Mouse (Mus musculus): ENCODE data around the gene AI182371. TPM values are rescaled to one million over a fixed set of nuclear protein-coding genes. Genes with fewer than 3 reads are reported as not detected.

Gene AI182371
- total RNA-seq, 2 experiments from 2014 or later: 0.52 TPM; not detected in 1

GRCm38 (mm10) chr2:35072547-35072946 lies 28.8 kb downstream of the AI182371 start:
- DNase-seq: no peak
- intact Hi-C loops (cut with DNase I): no loop called here

- DNase-seq: no peak
- intact Hi-C loops (cut with DNase I): no loop called here
Measured at GRCm38 (mm10) chr2:35070275-35070674, 31.1 kb downstream of the AI182371 start.

GRCm38 (mm10) chr2:35069124-35069523 lies 32.2 kb downstream of the AI182371 start:
- DNase-seq: no peak
- intact Hi-C loops (cut with DNase I): no loop called here

- intact Hi-C loops (cut with DNase I): no loop called here
- DNase-seq: no peak
Measured at GRCm38 (mm10) chr2:35067117-35067516, 34.2 kb downstream of the AI182371 start.

GRCm38 (mm10) chr2:35066525-35067082 lies 34.7 kb downstream of the AI182371 start:
- DNase-seq: no peak
- intact Hi-C loops (cut with DNase I): no loop called here

- DNase-seq: no peak
- intact Hi-C loops (cut with DNase I): no loop called here
Measured at GRCm38 (mm10) chr2:35063333-35064030, 37.9 kb downstream of the AI182371 start.

GRCm38 (mm10) chr2:35061338-35061737 lies 40.0 kb downstream of the AI182371 start, which contains the start of gene Hc:
Gene Hc, minus strand, starts transcription at chr2:35061438.
- intact Hi-C loops (cut with DNase I): no loop called here
- no peak for DNase-seq

- no peak for DNase-seq
- intact Hi-C loops (cut with DNase I): no loop called here
Measured at GRCm38 (mm10) chr2:35060897-35061296, 40.4 kb downstream of the AI182371 start.

GRCm38 (mm10) chr2:35060256-35060655 lies 41.1 kb downstream of the AI182371 start:
- DNase-seq: no peak
- intact Hi-C loops (cut with DNase I): no loop called here

GRCm38 (mm10) chr2:35058325-35058724 lies 43.0 kb downstream of the AI182371 start:
- DNase-seq: no peak
- intact Hi-C loops (cut with DNase I): no loop called here

- intact Hi-C loops (cut with DNase I): no loop called here
Measured at GRCm38 (mm10) chr2:35057243-35057642, 44.1 kb downstream of the AI182371 start.

GRCm38 (mm10) chr2:35048851-35049250 lies 52.5 kb downstream of the AI182371 start:
- intact Hi-C loops (cut with DNase I): loop anchor here (10.0 kb wide), 2 partner anchors 216 to 316 kb away; partner anchors contain the start of gene 4930568D16Rik
- DNase-seq: peak; percentile 6 to 45

More at GRCm38 (mm10) chr2:35057243-35057642, 44.1 kb downstream of the AI182371 start:
- DNase-seq: no peak

- intact Hi-C loops (cut with DNase I): loop anchor here (1.0 to 10.0 kb wide), 3 partner anchors 63 to 320 kb away; partner anchors contain the start of gene 4930568D16Rik
- peak; percentile 25 to 53 for DNase-seq
Measured at GRCm38 (mm10) chr2:35044956-35045355, 56.4 kb downstream of the AI182371 start.

GRCm38 (mm10) chr2:35038580-35039375 lies 62.6 kb downstream of the AI182371 start:
- no peak for DNase-seq
- intact Hi-C loops (cut with DNase I): no loop called here

Other genes with a start within 250 kb of the AI182371 start
- gene Cutal, start 227.1 kb downstream of the AI182371 start, total RNA-seq (2021): under 1 TPM; 0.31 to 0.77 TPM
- gene Psmd5, start 226.6 kb downstream of the AI182371 start, total RNA-seq (2021): 10 to 100 TPM; 15.7 to 18.6 TPM
- 1 to 10 TPM; 3.5 to 3.8 TPM for gene Phf19, start 187.5 kb downstream of the AI182371 start, total RNA-seq (2021)
- gene Traf1, start 139.8 kb downstream of the AI182371 start, total RNA-seq (2021): 1 to 10 TPM; 1.3 to 1.8 TPM
- not detected for gene Hc, start 40.1 kb downstream of the AI182371 start, total RNA-seq (2021)
- 10 to 100 TPM; 11.6 to 11.8 TPM for gene Cntrl, start 7.9 kb upstream of the AI182371 start, total RNA-seq (2021)
- gene Rab14, start 99.6 kb upstream of the AI182371 start, total RNA-seq (2021): 100 to 1,000 TPM; 154 to 160 TPM
- gene Gsn, start 154.8 kb upstream of the AI182371 start, total RNA-seq (2021): 100 to 1,000 TPM; 213 to 249 TPM
- 10 to 100 TPM; 56.2 to 61.7 TPM for gene Stom, start 235.4 kb upstream of the AI182371 start, total RNA-seq (2021)